Mouse (Mus musculus): Measurements from ENCODE around the gene Lmntd2. TPM values are rescaled to one million over a fixed set of nuclear protein-coding genes. Genes with fewer than 3 reads are reported as not detected.

Lmntd2 gene
- polyA plus RNA-seq, 1 experiment from 2014 or later: 2.5 TPM

DNA sequence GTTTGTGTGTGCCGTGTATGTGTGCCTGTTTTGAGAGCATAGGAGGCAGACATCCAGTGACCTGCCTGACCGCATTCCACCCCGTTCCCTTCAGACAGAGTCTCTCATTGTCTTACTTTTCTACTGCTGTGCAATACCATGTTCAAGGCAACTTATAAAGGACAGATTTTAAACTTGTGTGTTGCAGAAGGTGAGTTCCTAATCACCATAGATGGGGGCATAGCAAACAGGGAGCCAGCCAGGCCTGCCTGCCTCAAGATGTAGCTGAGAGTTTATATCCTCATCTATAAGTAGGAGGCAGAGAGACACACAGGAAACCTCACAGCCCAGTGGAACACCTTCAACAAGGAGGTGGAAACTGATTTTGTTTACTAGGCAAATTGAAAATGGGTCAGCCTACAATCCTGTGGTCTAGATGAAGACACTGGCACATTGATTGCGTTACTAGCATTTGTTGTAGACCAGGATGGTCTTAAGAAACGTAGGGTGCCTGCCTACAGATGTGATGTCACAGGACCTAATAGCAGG, 40.5 kb downstream of the Lmntd2 start:
- Histone ChIP-seq H3K4me1 (ENCODE audit: control insufficient read depth, insufficient read depth, low read length) (no peaks in the 10 kb centered on the region), H3K27me3 (ENCODE audit: control insufficient read depth, insufficient read depth, low read length) (no peaks in the 10 kb centered on the region), H3K27ac (replicated peaks; ENCODE audit: low read depth, low read length) (no peak overlapping the region), H3K4me2 (ENCODE audit: low read depth, low read length) (peak overlapping the region; percentile 44; the same call in 1 of the 2 replicates), H3K36me3 (replicated peaks; ENCODE audit: control insufficient read depth, insufficient read depth, low read depth, low read length) (no peaks in the 10 kb centered on the region), H3K9me3 (replicated peaks; ENCODE audit: control insufficient read depth, low read length) (no peaks in the 10 kb centered on the region), H3K4me3 (ENCODE audit: low read depth, low read length) (peak overlapping the region; percentile 41; the same call in 1 of the 2 replicates), H3K9ac (replicated peaks; ENCODE audit: low read length) (peak overlapping the region; percentile 23; the same call in 1 of the 2 replicates)
- no peak for ATAC-seq (replicated peaks; ENCODE audit: insufficient number of reproducible peaks, low FRiP score, low TSS enrichment, low read depth)
- 80% methylated on average over 5 of the region's 5 CpGs for WGBS
- DNase-seq (ENCODE audit: low spot score): no peak

DNA sequence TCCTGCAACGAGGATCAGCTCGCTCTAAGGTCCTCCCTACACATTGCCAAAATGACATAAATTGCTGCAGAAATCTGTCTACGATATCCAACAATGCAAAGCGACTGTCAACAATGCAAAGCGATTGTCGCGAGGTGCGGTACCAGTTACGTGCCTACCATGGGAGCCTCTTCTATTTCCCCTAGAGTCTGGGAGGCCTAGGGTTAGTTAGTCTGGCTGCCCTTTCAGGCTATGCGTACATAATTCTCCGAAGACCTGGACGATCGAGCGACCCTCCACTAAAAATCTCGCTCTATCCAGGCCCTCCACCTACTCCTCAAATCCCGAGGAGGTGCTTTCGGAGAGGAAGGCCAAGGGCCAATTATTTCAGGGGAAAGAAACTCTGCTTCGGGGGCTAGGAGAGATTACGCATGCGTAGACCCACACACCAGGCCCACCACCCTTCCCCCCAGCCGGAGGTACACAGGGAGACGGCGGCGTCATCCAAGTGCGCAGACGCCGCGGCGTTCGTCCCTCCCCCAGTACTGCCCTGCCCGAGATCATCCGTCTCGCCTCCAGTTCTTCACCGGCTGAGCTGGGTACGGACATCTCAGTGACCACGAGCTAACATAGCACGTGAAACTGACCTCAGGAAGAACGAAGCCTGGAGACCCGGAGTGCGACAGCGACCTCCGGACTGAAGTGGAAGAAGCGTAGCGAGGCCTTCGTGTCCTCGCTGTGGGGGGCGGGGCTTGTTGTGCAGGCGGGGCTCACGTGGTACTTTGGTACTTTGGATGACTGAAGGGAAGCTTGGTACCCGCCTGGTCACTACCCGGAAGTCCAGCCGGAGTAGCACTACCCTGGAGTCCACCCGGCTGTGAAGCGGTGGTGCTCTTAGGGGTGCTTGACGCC, 41.5 kb downstream of the Lmntd2 start, which contains the start of gene Rnh1:
Rnh1 (minus strand) TSS at position 742 of the 891 bp plus-strand sequence.
- 4% methylated on average over 55 of the region's 55 CpGs for WGBS
- Histone ChIP-seq H3K36me3 (replicated peaks; ENCODE audit: control insufficient read depth, insufficient read depth, low read depth, low read length) (no peaks in the 10 kb centered on the region), H3K4me1 (ENCODE audit: control insufficient read depth, insufficient read depth, low read length) (no peaks in the 10 kb centered on the region), H3K9ac (replicated peaks; ENCODE audit: low read length) (peak within 1 kb of the TSS; percentile 73), H3K9me3 (replicated peaks; ENCODE audit: control insufficient read depth, low read length) (no peaks in the 10 kb centered on the region), H3K4me2 (ENCODE audit: low read depth, low read length) (peak within 1 kb of the TSS; percentile 44), H3K27me3 (ENCODE audit: control insufficient read depth, insufficient read depth, low read length) (no peaks in the 10 kb centered on the region), H3K27ac (replicated peaks; ENCODE audit: low read depth, low read length) (peak within 1 kb of the TSS; percentile 79), H3K4me3 (ENCODE audit: low read depth, low read length) (peak within 1 kb of the TSS; percentile 41)
- DNase-seq (ENCODE audit: low spot score) (peak; percentile 96), ATAC-seq (replicated peaks; ENCODE audit: insufficient number of reproducible peaks, low FRiP score, low TSS enrichment, low read depth) (peak; percentile 96)

DNA sequence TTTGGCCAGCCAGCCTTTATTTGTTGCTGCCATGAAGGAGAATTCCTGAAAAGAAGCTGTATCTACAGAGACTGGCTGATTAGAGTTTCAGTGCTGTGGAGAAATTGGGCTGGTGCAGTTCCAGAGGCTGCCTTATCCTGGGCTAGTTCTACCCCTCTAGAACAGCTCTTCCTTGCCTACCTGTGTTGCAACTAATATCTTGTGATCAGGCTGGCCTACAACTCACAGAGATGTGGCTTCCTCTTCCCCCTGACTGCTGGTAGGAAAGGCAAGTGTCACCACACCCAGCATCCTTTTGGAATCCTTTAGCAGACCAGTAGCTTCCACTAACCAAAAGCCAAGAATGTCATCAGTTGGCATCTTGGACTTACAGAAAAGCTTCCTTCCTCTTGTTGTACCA, 44.0 kb downstream of the Lmntd2 start:
- Histone ChIP-seq H3K36me3 (replicated peaks; ENCODE audit: control insufficient read depth, insufficient read depth, low read depth, low read length) (no peaks in the 10 kb centered on the region), H3K9ac (replicated peaks; ENCODE audit: low read length) (no peak overlapping the region), H3K27me3 (ENCODE audit: control insufficient read depth, insufficient read depth, low read length) (no peaks in the 10 kb centered on the region), H3K9me3 (replicated peaks; ENCODE audit: control insufficient read depth, low read length) (no peaks in the 10 kb centered on the region), H3K4me2 (ENCODE audit: low read depth, low read length) (no peak overlapping the region), H3K4me1 (ENCODE audit: control insufficient read depth, insufficient read depth, low read length) (no peaks in the 10 kb centered on the region), H3K27ac (replicated peaks; ENCODE audit: low read depth, low read length) (no peak overlapping the region), H3K4me3 (ENCODE audit: low read depth, low read length) (no peak overlapping the region)
- ATAC-seq (replicated peaks; ENCODE audit: insufficient number of reproducible peaks, low FRiP score, low TSS enrichment, low read depth) (no peak), DNase-seq (ENCODE audit: low spot score) (no peak)

DNA sequence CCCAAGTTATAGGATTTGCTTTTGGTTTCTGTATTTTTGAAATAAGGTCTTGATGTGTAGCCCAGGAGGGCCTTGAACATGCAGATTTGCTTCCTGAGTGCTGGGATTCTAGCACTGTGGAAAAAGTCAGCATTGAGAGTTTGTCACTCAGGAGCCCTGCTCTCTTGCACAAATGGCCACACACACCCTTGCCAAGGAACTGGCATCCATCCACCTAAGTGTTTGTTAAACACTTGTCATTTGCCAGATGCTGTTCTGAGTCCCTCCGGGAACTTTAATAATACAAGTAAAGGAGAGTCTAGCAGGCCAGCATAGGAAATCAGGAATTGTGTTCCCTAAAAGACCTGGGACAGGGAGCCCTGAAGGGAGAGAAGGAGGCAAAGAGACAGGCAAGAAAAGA, 44.6 kb downstream of the Lmntd2 start:
- H3K27me3 ChIP-seq (ENCODE audit: control insufficient read depth, insufficient read depth, low read length): no peaks in the 10 kb centered on the region
- 84% methylated on average over 1 of the region's 1 CpGs for WGBS

DNA sequence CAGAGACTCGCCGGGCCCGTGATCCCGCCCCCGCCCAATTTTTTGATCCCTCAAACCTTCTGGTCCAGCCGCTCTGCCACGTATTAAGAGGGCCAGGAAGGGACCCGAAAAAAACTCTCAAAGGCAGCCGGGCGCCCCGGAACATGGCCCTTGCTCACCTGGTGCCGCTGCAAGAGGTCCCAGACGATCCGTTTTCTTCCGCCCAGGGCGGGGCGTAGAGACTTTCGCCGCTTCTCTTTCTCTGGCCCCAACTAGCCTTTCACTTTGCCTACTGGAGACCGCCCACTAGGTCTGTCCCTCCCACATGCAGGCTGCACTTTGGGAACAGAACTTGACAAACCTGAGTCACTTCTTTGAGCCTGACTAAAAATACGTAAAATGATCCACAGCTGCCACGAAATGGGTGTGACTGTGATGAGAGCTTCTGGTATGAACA, 45.3 kb downstream of the Lmntd2 start:
- Histone ChIP-seq H3K4me2 (ENCODE audit: low read depth, low read length) (peak overlapping the region; percentile 71), H3K27me3 (ENCODE audit: control insufficient read depth, insufficient read depth, low read length) (no peaks in the 10 kb centered on the region), H3K9ac (replicated peaks; ENCODE audit: low read length) (peak overlapping the region; percentile 65), H3K4me3 (ENCODE audit: low read depth, low read length) (peak overlapping the region; percentile 45), H3K9me3 (replicated peaks; ENCODE audit: control insufficient read depth, low read length) (no peaks in the 10 kb centered on the region), H3K36me3 (replicated peaks; ENCODE audit: control insufficient read depth, insufficient read depth, low read depth, low read length) (no peaks in the 10 kb centered on the region; the same call in 1 of the 2 replicates), H3K27ac (replicated peaks; ENCODE audit: low read depth, low read length) (0 out of 2 replicates have a peak overlapping the region, but pooled peaks have one; percentile 22), H3K4me1 (ENCODE audit: control insufficient read depth, insufficient read depth, low read length) (no peaks in the 10 kb centered on the region)
- ATAC-seq (replicated peaks; ENCODE audit: insufficient number of reproducible peaks, low FRiP score, low TSS enrichment, low read depth) (no peak), DNase-seq (ENCODE audit: low spot score) (peak; percentile 67)
- WGBS: 2% methylated on average over 22 of the region's 22 CpGs

More for the DNA sequence above, 44.6 kb downstream of the Lmntd2 start:
- DNase-seq (ENCODE audit: low spot score) (no peak), ATAC-seq (replicated peaks; ENCODE audit: insufficient number of reproducible peaks, low FRiP score, low TSS enrichment, low read depth) (no peak)
- no peak overlapping the region for H3K27ac ChIP-seq (replicated peaks; ENCODE audit: low read depth, low read length)
- no peaks in the 10 kb centered on the region for H3K9me3 ChIP-seq (replicated peaks; ENCODE audit: control insufficient read depth, low read length)
- H3K4me1 ChIP-seq (ENCODE audit: control insufficient read depth, insufficient read depth, low read length): no peaks in the 10 kb centered on the region
- H3K4me2 ChIP-seq (ENCODE audit: low read depth, low read length): no peak overlapping the region
- no peak overlapping the region for H3K9ac ChIP-seq (replicated peaks; ENCODE audit: low read length)
- H3K4me3 ChIP-seq (ENCODE audit: low read depth, low read length): no peak overlapping the region
- no peaks in the 10 kb centered on the region for H3K36me3 ChIP-seq (replicated peaks; ENCODE audit: control insufficient read depth, insufficient read depth, low read depth, low read length)

DNA sequence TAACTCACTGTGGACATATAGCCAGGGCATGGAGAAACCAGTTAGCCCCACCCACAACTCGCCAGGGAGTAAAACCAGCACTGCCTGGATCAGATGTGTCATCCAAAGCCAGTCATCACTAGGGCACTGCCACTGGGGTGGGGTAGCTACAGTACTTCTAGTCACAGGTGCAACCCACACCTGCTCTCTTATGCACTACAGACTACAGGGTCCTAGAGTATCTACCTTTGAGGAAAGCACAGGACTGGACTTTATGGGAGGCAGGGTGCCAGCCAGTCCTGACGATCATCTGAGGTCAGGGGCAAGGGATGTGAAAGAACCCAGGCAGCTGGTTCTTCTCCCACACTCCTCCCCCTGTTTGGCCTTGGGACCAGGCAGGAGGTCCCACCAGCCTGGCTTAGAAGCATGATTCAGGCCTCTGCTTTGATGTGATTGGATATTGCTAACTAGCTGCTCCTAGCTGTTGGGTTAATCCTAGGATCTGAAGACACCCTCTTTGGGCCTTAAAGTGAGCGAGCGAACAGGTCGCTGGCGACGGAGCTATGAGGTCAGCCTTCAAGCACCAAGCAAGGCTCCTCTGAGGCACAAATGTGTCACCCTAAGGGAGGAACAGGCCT, 45.9 kb downstream of the Lmntd2 start:
- H3K36me3 ChIP-seq (replicated peaks; ENCODE audit: control insufficient read depth, insufficient read depth, low read depth, low read length): no peaks in the 10 kb centered on the region; the same call in 1 of the 2 replicates
- no peak for ATAC-seq (replicated peaks; ENCODE audit: insufficient number of reproducible peaks, low FRiP score, low TSS enrichment, low read depth)
- WGBS: 19% methylated on average over 7 of the region's 7 CpGs
- H3K27me3 ChIP-seq (ENCODE audit: control insufficient read depth, insufficient read depth, low read length): no peaks in the 10 kb centered on the region
- H3K9me3 ChIP-seq (replicated peaks; ENCODE audit: control insufficient read depth, low read length): no peaks in the 10 kb centered on the region
- peak overlapping the region; percentile 65 for H3K9ac ChIP-seq (replicated peaks; ENCODE audit: low read length)
- H3K4me1 ChIP-seq (ENCODE audit: control insufficient read depth, insufficient read depth, low read length): no peaks in the 10 kb centered on the region
- peak overlapping the region; percentile 45 for H3K4me3 ChIP-seq (ENCODE audit: low read depth, low read length)
- peak overlapping the region; percentile 71 for H3K4me2 ChIP-seq (ENCODE audit: low read depth, low read length)
- peak; percentile 17 for DNase-seq (ENCODE audit: low spot score)
- no peak overlapping the region for H3K27ac ChIP-seq (replicated peaks; ENCODE audit: low read depth, low read length)

DNA sequence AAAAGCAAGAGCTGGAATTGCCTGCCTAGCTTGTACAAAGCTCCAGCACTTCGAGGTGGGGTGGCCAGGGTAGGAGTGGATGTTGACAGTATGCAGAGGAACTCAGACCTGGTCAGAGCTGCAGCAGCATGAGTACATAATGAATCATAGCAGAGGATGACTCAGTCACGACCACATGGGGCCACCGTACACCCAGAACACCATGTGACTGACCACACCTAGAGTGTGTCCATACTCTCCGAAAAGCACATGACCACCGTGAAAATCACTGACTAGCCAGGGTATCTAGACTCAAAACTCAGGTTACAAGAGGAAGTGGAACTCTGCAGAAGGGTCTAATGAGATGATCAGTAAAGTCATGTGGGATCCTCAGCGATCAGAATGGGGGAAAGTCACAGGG, 49.0 kb downstream of the Lmntd2 start:
- no peak overlapping the region for H3K9ac ChIP-seq (replicated peaks; ENCODE audit: low read length)
- no peak overlapping the region for H3K4me2 ChIP-seq (ENCODE audit: low read depth, low read length)
- DNase-seq (ENCODE audit: low spot score) (no peak), ATAC-seq (replicated peaks; ENCODE audit: insufficient number of reproducible peaks, low FRiP score, low TSS enrichment, low read depth) (no peak)
- H3K27ac ChIP-seq (replicated peaks; ENCODE audit: low read depth, low read length): no peak overlapping the region
- H3K27me3 ChIP-seq (ENCODE audit: control insufficient read depth, insufficient read depth, low read length): no peaks in the 10 kb centered on the region
- no peaks in the 10 kb centered on the region for H3K9me3 ChIP-seq (replicated peaks; ENCODE audit: control insufficient read depth, low read length)
- H3K4me3 ChIP-seq (ENCODE audit: low read depth, low read length): no peak overlapping the region
- peaks cover 3% of the 10 kb centered on the region for H3K36me3 ChIP-seq (replicated peaks; ENCODE audit: control insufficient read depth, insufficient read depth, low read depth, low read length)
- 88% methylated on average over 6 of the region's 6 CpGs for WGBS
- no peaks in the 10 kb centered on the region for H3K4me1 ChIP-seq (ENCODE audit: control insufficient read depth, insufficient read depth, low read length)

All from embryonic facial prominence, embryonic 11.5 days (tissue).